Mouse (Mus musculus) left cerebral cortex, adult 18-20 months (tissue): ENCODE measurements around the gene Plekha1. TPM values are rescaled to one million over a fixed set of nuclear protein-coding genes. Genes with fewer than 3 reads are reported as not detected.

ENCODE experiments used
- DNase-seq, 2 experiments: peaks; one replicate each; pipeline ENCODE4 v3.0.0; 2021 to 2022; ENCODE audit warnings: low spot score in 2 of 2, mixed read lengths in 1 of 2
- long read RNA-seq, 2 experiments: library from polyadenylated mRNA; stranded (forward); transcript quantifications; one replicate each; pipeline ENCODE4 v2.0.0; 2021
- total RNA-seq, 2 experiments: library from RNA; stranded (reverse); gene quantifications; 2 replicates each; pipeline ENCODE4 v1.2.3; 2021

Gene Plekha1
- 10 to 100 TPM; 85.4 to 92.8 TPM for total RNA-seq
- long read RNA-seq, experiment 1, transcript Plekha1-202 (13 exons, 2,301 nt), result major isoform, 27 of 126 reads
- long read RNA-seq, experiment 1, transcript Plekha1-211 (11 exons, 2,397 nt), result minor isoform, 7 of 126 reads
- long read RNA-seq, experiment 1, partial matches to known transcripts, result 7 of 126 reads
- long read RNA-seq, experiment 1, other reads (novel, unspliced or antisense), result 82 of 126 reads
- long read RNA-seq, experiment 2, transcript Plekha1-202 (13 exons, 2,301 nt), result major isoform, 23 of 70 reads
- long read RNA-seq, experiment 2, partial matches to known transcripts, result 4 of 70 reads
- long read RNA-seq, experiment 2, other reads (novel, unspliced or antisense), result 36 of 70 reads

DNA sequence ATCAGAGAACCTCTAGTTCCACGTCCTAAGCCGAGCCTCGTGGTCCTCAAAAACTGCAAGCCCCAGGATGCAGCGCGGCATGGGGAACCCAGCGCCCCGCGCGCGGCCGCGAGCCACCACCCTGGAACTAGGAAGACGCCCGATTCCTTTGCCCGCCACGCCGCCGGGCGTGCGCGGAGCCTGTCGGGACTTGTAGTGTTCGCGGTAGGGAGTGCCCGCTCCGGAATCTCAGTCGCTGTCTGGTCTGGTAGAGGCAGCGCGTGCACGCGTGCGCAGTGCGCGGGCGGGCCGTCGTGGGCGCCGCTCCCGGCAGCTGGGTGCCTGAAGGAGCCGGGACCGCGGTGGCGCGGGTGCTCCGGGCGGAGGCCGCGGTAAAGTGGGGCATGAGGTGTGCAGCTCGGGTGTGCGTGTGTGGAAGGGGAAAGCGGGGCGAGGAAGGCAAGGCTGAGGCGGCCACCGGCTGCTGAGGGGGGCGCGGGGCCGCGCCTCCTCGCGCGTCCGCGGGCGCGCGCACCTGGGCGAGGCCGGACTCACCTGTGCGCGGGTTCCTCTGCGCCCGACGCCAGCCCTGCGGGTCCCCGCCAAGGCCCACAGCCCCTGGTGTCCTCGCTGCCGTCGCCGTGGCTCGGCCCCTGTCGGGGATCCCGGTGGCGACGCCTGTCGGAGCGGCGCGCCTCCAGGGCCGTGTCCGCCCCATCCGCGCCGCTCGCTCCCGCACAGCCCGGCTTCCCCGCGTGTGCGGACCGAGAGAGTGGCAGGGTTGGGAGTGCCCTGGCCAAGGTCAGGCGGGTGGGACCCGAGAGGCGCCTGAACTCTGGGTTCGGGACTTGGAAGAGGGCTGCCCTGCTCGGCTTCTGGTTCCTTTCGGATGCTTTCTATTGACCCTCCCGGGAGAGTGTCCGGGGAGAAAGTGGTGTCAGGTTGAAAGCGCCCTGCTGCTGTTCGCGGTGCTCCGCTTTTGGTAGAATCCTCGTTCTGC lies at the start of gene Plekha1:
TSS of gene Plekha1 (plus strand) at position 144 of the 979 bp plus-strand sequence.
- peak; percentile 97 to 100 for DNase-seq

DNA sequence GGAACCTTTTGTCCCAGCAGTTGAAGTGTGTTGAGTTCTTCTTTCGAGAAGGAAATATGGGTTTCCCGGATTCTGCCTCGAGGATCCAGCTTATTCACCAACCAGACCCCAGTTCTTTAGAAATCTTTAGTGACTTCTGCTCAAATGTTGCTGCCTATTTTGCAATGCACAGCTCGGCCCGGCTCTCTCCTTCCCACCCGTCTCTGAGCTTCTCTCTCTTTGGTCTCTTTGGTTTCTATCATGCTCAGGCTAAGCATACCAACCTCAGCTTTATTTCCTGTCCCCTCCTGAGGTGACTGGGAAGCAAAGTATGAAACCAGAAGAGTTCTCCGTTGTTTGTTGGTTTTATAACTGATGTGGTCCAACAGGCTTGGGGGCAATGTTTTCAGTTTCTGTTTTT lies 49.3 kb upstream of the Plekha1 start:
- no peak for DNase-seq

DNA sequence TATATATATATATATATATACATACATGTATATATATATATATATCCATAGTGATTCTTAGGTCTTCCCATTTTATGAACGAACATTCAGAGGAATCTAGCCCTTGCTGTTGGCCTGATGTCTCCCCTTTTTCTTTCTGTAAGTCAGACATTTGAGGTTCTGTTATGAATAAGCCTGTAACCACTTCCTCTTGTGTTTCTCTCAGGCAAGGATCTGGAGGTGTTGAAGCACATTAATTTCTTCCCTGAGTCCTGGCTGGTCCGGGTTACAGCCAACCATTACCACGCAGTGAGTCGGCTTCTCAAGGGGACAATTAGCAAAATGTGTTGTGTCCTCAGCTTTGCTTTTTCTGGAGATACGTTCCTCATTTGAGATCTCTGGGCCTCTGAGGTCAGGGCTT lies 46.7 kb upstream of the Plekha1 start:
- no peak for DNase-seq

DNA sequence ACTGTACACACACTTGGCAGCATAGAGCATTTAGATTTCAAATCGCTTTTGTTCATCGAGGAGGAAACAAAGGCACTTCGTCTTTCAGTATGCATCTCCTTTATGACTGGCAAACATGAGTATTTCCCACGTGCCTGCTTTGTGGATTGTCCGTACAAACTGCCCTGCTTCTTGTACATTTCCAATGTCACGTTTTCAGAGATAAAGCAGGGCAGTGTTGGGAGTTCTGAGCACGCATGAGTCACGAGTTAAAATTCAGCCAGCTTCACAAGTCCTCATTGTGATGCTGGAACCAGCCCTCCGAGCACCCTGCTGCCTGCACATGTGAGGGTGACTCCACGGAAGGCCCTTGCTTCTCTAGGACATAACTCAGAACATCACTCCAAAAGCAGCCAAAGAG lies 45.9 kb upstream of the Plekha1 start:
- DNase-seq, result no peak

GRCm38 (mm10) chr7:130823992-130824391 lies 41.6 kb upstream of the Plekha1 start:
- DNase-seq, result no peak

- no peak for DNase-seq
These were observed 39.2 kb upstream of the Plekha1 start for GRCm38 (mm10) chr7:130826343-130826742.

DNA sequence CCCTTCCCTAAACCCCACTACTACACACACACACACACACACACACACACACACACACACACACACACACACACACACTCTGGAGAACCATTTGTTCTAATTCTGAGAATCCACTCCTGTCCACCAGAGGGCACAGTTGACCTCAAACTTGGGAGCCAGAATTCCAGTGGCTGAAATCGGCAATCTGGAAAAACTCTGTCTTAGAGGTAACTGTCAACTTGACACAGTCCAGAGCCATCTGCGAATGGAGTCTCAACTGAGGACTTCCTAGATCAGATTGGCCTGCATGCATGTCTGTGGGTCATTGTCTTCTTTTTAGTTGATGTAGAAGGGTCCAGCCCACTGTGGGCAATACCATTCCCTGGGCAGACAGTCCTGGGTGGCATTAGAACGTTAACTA lies 38.1 kb upstream of the Plekha1 start:
- peak; percentile 55 to 73 for DNase-seq

DNA sequence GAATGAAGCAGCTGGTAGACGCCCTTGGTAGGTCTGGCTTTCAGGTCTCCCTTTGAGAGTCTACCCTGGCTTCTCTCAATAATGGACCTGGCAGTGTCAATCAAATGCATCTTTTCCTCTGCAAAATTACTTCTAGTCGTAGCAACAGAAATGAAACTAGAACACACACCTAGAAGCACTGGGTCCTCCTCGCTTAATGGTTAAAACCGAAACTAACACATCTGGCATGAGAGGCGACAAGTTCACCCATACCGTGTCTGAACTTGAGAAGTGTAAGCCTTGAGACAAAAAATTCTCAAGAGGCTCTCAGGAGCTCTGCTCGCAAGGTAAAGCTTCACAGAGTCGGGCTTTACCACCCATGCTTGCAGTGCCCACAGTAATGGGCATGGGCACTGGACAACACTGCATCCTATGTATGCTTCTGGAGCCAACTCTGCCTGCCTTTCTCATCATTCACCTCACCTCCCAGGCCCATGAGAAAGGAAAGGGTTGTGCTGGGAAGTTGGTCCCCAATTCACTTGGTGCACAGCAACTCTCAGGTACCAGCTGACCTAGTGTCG lies 37.6 kb upstream of the Plekha1 start:
- DNase-seq, result no peak

- DNase-seq, result no peak
These were observed 37.1 kb upstream of the Plekha1 start for GRCm38 (mm10) chr7:130828475-130828874.

DNA sequence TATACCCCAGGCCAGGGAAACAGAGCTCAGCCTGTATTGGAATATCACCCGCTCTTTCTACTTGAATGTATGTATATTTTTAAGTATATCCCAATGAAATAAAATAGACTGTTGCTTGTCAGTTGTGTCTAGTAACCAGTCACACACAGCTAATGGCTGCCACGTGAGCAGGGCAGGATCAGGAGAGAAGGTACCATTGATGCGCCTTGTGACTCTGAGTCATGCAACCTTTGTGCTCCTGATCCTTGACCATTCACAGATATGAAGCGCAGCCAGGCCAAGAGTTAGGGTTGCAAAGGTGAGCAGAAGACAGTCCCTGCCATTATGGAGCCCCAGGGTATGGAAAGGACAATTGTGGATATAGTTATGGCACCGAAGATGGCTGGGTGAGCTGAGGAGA lies 34.0 kb upstream of the Plekha1 start:
- no peak for DNase-seq

DNA sequence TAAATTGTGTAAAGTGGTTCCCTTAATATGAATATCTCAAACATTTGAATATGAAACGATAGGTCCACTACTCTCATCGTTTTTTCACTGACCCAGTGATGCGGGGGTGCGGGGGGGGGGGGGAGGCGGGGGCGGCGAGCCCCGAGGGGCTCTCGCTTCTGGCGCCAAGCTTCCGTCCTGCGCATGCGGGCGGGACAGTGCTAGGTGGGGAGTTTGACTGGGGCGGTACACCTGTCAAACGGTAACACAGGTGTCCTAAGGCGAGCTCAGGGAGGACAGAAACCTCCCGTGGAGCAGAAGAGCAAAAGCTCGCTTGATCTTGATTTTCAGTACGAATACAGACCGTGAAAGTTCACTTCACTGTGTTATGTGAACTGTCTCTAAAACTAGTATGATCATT lies 31.3 kb upstream of the Plekha1 start:
- DNase-seq, result peak; percentile 22 to 49

GRCm38 (mm10) chr7:130834958-130835861 lies 30.3 kb upstream of the Plekha1 start:
- DNase-seq, result no peak

DNA sequence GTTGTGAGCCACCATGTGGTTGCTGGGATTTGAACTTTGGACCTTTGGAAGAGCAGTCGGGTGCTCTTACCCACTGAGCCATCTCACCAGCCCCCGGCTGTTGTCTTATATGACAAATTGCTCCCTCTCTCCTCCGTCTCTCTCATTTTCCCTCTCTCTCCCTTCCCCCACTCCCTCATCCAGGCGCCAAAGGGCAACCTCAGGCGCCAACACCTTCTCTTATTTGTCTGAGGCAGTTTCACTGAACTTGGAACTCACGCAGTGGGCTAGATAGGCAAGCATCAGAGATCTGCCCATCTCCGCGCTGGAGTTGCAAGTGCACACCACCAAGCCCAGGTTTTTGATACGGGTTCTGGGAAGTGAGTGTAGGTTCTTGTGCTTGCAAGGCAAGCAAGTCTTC lies 29.5 kb upstream of the Plekha1 start:
- DNase-seq, result no peak

DNA sequence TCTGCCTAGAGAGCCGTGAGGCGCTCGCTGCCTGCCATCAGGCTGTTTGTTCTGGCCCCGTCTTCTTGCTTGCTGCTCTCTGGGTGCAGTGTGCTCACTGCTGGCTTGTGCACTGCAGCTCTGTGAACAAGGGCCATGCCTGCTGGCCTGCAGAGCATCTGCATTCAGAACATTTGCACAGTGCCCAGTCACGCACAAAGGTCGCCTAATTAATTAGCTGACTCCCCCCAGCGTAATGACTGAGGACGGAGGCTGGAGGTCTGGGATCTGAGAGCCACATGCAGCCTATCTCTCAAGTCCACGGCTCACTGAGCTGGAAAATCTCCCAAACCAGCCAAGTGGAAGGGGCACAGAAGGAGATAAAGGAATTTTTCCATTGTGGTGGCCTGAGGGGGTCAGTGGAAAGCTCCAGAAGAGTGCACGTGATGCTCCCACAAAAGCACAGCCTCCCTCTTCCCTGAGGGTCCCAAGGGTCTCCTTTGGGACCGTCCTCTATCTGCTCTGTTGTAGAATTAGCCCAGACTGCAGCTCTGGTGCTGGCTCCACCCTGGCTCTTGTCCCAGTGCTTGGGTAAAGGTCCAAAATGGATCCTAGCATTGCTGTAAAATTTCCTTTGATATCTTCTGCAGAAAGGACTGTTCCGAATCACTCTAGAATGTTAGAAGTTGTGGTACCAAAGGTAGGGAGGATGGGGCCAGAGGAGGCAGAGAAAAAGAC lies 27.5 kb upstream of the Plekha1 start:
- DNase-seq, result no peak

- DNase-seq, result no peak
These were observed 26.9 kb upstream of the Plekha1 start for GRCm38 (mm10) chr7:130838658-130839025.

- no peak for DNase-seq
These were observed 26.0 kb upstream of the Plekha1 start for GRCm38 (mm10) chr7:130839380-130840100.

GRCm38 (mm10) chr7:130847164-130847718 lies 18.3 kb upstream of the Plekha1 start:
- no peak for DNase-seq

DNA sequence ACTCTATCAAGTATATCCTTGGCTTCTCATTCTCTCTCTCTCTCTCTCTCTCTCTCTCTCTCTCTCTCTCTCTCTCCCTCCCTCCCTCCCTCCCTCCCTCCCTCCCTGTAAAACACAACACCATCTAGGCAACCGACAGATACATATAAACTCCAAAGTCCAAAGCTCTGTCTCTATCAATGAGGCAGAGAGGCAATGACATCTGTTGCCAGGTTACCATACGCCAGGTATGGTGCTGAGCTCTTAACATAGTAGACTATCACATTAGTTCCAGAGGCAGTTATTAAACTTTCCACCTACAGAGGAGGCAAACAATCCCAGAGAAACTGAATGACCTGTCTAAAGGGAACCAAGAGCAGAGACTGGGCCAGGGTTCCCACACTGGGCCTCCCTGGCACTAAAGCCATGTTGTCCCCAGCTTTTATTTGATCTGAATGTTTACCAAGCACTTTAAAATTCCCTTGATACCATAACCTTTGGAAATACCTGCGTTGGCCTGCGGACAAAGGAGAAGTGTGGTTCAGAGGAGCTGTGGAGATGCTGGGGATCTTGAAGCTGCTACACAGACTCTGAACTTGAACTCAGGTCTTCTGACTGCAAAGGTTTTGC lies 10.8 kb upstream of the Plekha1 start:
- DNase-seq, result no peak

DNA sequence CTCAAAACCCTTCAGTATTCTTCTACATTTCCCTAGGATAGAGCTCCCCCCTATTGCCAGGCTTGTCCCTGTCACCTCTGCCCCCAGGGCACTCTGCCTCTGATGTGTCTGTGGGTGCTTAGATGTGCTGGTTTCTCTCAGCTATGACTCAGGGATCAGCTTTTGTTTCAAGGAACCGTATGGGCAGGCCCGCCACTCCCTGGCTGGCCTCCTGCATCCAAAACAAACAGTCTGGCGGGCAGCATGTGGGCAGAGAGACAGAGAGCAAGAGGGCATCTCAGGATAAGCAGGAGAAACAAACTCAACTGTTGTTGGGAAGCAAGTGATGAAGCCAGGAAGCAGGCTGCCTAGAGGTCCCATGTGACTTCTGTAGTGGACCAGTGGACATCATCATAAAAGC lies 9.9 kb upstream of the Plekha1 start:
- DNase-seq, result no peak
